Mouse (Mus musculus) midbrain, postnatal 0 days (tissue): ENCODE data around the gene Sufu. TPM values are rescaled to one million over a fixed set of nuclear protein-coding genes. Genes with fewer than 3 reads are reported as not detected.

Source experiments
- ATAC-seq: fragments of 200-750 bp; cut with Nextera tagmentation; 2 replicates; pipeline ENCODE4 v1.8.0; 2017; ENCODE audit warnings: moderate number of reproducible peaks, mild to moderate bottlenecking, moderate TSS enrichment, moderate library complexity; ENCODE audit not compliant: low FRiP score
- DNase-seq: peaks from one replicate; pipeline ENCODE4 v3.0.0-alpha.2; 2015; ENCODE audit warnings: low spot score
- H3K27ac ChIP-seq: fragments of 300-500 bp; sonication (generic); 2 replicates; pipeline ENCODE4 v1.5.1; 2014; ENCODE audit warnings: low read depth, mild to moderate bottlenecking, low read length, mixed read lengths
- H3K27me3 ChIP-seq: fragments of 300-500 bp; sonication (generic); 2 replicates; pipeline ENCODE4 v1.6.1; 2014; ENCODE audit warnings: low read length, control low read depth, mixed read lengths; ENCODE audit not compliant: insufficient read depth
- H3K36me3 ChIP-seq: fragments of 300-500 bp; sonication (generic); 2 replicates; pipeline ENCODE4 v1.6.1; 2014; ENCODE audit warnings: low read length, control low read depth, mixed read lengths; ENCODE audit not compliant: insufficient read depth
- H3K4me1 ChIP-seq: fragments of 300-500 bp; sonication (generic); 2 replicates; pipeline ENCODE4 v1.6.1; 2014; ENCODE audit warnings: mild to moderate bottlenecking, control low read depth, antibody characterized with exemption, low read length, mixed read lengths; ENCODE audit not compliant: insufficient read depth
- H3K4me2 ChIP-seq: fragments of 300-500 bp; sonication (generic); 2 replicates; pipeline ENCODE4 v1.6.1; 2014; ENCODE audit warnings: low read depth, mild to moderate bottlenecking, low read length, mixed read lengths; ENCODE audit not compliant: poor library complexity, severe bottlenecking
- H3K4me3 ChIP-seq: fragments of 300-500 bp; sonication (generic); 2 replicates; pipeline ENCODE4 v1.5.1; 2014; ENCODE audit warnings: low read depth, mild to moderate bottlenecking, low read length, moderate library complexity
- H3K9ac ChIP-seq: fragments of 300-500 bp; sonication (generic); replicated peaks from 2 replicates; pipeline ENCODE4 v1.6.1; 2014; ENCODE audit warnings: mild to moderate bottlenecking, low read length, moderate library complexity, mixed read lengths; ENCODE audit not compliant: poor library complexity, severe bottlenecking
- H3K9me3 ChIP-seq: fragments of 300-500 bp; sonication (generic); 2 replicates; pipeline ENCODE4 v1.6.1; 2016; ENCODE audit warnings: low read length, control low read depth
- CTCF ChIP-seq: IDR thresholded peaks from 2 replicates; pipeline ENCODE4 v1.5.1; 2016; ENCODE audit warnings: antibody characterized with exemption, mild to moderate bottlenecking
- WGBS: fragments of 180-500 bp; shearing (Covaris S2); extraction: QIAGEN DNeasy Blood & Tissue Kit; methylation state at CpG from one replicate; pipeline ENCODE4 v1.1.7; 2014; 5-methylcytosine and 5-hydroxymethylcytosine counted together
- polyA plus RNA-seq: library from polyadenylated mRNA; unstranded; fragments of >200 nt; fragmentation: Nextera tagmentation; extraction: Ambion mirVana; gene quantifications from 2 replicates; pipeline ENCODE4 v1.2.1, GENCODE M21; 2015
- total RNA-seq: library from RNA; depleted of rRNA; stranded (reverse); fragments of >200 nt; gene quantifications from 2 replicates; pipeline ENCODE4 v1.2.3, GENCODE M21; 2014

Gene Sufu
- total and polyA plus RNA-seq, 2 experiments from 2014 or later: 11.5 to 13.2 TPM

DNA sequence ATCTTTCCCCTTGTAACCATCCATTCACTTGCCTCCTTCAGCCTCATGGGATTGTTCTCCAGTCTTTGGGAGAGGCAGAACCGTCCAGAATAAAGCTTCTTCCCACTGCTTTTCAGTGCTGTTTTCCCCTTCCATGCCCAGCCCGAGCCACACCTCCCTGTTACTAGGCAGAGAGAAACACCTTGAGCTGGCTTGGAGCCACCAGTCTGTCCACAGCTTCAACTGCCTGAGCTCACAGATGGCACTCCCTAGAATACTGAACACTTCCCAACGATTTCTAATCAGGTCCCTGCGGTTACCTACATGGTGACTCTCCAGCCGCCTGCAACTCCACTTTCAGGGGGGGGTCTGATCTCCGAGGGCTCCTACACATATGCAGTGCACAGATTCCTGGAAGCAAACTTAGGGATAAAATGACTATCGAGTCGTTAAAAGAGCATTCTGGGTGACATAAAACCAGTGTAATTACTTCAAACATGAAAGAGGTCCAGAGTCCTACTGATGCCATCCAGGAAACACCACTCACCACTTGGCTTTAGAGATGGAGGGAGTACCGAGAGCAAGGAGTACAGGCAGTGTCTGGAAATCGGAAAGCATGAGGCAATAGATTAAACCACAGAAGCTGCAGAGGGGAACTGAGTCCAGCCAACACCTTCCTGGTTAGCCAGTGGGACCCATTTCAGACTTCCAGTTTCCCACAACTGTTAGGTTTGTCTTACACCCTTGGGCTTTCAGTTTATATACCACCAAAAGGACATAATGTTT lies 46.3 kb upstream of the Sufu start, which contains the start of gene 2310034G01Rik:
TSS of gene 2310034G01Rik (minus strand) at position 135 of the 765 bp plus-strand sequence.
- H3K9me3 ChIP-seq: no peaks in the 10 kb centered on the region
- TF ChIP-seq CTCF: no peak
- peak within 1 kb of the TSS; percentile 56 for H3K4me3 ChIP-seq
- ATAC-seq (no peak), DNase-seq (no peak)
- H3K4me1 ChIP-seq: peaks cover 8% of the 10 kb centered on the region; the same call in 1 of the 2 replicates
- 65% methylated on average over 10 of the region's 10 CpGs for WGBS
- no peaks in the 10 kb centered on the region for H3K36me3 ChIP-seq
- peak within 1 kb of the TSS; percentile 80 for H3K9ac ChIP-seq
- H3K27ac ChIP-seq: peak within 1 kb of the TSS; percentile 88
- H3K27me3 ChIP-seq: no peaks in the 10 kb centered on the region
- peak within 1 kb of the TSS; percentile 56 for H3K4me2 ChIP-seq

DNA sequence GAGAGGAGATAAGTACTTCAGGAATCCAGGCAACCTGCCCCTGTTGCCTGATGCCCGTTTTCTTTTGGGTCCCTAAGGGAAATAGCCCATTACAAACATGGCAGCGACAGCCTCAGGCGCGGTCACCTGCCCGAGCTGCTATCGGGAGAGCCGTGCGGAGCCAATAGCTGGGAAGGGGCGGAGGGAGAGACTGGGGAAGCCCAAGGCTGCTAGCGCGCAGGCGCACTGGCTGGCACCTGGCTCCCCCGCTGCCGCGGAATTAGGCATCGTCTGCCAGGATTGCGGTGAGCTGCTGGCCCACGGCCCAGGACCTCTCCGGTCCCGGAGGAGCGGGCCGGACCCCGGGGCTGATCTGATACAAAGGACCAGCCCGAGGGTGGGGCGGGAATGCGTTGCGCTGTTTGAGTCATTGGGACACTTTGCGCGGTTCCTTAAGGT lies 40.0 kb upstream of the Sufu start:
- peak overlapping the region; percentile 62 for H3K4me3 ChIP-seq
- no peaks in the 10 kb centered on the region for H3K9me3 ChIP-seq
- H3K4me2 ChIP-seq: peak overlapping the region; percentile 82
- H3K36me3 ChIP-seq: no peaks in the 10 kb centered on the region
- H3K27me3 ChIP-seq: no peaks in the 10 kb centered on the region
- peak overlapping the region; percentile 71 for H3K9ac ChIP-seq
- H3K27ac ChIP-seq: no peak overlapping the region; the same call in 1 of the 2 replicates
- H3K4me1 ChIP-seq: peaks cover 3% of the 10 kb centered on the region; the same call in 1 of the 2 replicates
- TF ChIP-seq CTCF: no peak
- DNase-seq (peak; percentile 95), ATAC-seq (peak; percentile 91)
- WGBS: under 1% methylated on average over 29 of the region's 29 CpGs

DNA sequence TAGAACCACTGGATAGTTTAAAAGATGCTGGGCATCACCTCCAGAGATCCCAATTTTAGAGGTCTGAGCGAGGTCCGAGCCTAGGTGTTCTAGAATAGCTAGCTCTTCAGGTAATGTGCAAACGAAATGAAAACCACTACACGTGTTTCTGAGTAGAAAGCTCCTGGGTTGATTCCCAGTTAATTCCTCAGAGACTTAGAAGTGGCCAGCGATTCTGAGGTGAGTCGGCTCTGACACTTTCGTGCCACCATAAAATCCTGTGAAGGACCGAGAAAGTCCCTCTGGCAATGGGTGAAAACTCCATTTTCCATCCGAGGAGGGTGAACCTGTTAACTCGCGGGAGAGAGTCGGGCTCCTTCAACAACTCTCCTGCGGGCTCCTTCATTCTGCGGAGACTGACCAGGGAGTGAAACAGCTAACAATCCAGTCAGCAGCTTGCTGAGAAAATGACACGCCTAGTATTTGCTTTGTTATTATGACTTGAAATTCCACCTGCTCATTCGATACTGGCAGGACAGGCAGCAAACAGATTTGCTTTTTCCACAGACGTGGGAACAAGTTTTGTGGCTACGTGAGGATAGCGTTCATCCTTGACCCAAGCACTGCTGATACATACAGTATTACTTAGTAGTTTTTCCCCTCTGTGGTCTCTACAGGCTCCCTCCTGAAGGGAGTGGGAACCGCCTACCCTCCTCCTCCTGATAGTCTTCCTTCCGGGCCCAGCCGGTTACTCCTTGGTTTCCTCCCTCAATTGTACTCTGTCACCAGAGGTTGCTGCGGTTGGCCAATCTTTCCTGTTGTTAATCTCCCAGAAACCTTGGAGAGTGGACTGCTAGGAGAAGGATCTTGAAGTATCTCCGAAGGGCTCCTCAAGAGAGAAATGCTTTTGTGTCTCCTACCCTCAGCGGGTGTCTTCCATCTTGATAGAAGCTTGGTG lies 39.1 kb upstream of the Sufu start:
- Histone ChIP-seq H3K4me1 (peaks cover 3% of the 10 kb centered on the region; the same call in 1 of the 2 replicates), H3K36me3 (no peaks in the 10 kb centered on the region), H3K4me2 (peak overlapping the region; percentile 82), H3K9ac (peak overlapping the region; percentile 71), H3K4me3 (peak overlapping the region; percentile 62), H3K27me3 (no peaks in the 10 kb centered on the region), H3K9me3 (no peaks in the 10 kb centered on the region), H3K27ac (no peak overlapping the region)
- DNase-seq: no peak
- no peak for TF ChIP-seq CTCF
- 22% methylated on average over 25 of the region's 25 CpGs for WGBS
- ATAC-seq: no peak

DNA sequence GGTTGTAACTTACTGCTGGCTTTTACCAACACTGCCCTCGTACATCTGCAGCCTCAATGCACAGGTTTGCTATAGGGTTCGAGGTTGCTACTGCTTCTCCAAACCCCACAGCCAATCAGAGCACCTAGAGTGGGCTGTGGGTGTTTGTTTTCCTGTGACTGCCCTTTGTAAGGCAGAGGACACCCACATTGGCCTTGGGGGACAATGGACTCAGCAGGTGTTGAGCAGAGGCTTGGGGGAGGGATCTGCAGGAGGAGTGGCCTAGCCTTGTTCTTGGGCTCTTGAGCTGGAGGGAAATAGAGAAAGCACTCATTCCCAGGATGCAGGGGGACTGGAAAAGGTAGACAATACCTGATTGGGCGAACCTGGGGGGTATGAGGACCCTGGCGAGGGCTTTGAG lies 38.3 kb upstream of the Sufu start:
- H3K27ac ChIP-seq: no peak overlapping the region
- no peaks in the 10 kb centered on the region for H3K27me3 ChIP-seq
- no peak overlapping the region for H3K4me2 ChIP-seq
- no peaks in the 10 kb centered on the region for H3K9me3 ChIP-seq
- no peak overlapping the region for H3K9ac ChIP-seq
- ATAC-seq (no peak), DNase-seq (no peak)
- WGBS: 66% methylated on average over 4 of the region's 4 CpGs
- no peak overlapping the region for H3K4me3 ChIP-seq
- TF ChIP-seq CTCF: no peak
- H3K4me1 ChIP-seq: peaks cover 3% of the 10 kb centered on the region; the same call in 1 of the 2 replicates
- H3K36me3 ChIP-seq: no peaks in the 10 kb centered on the region

DNA sequence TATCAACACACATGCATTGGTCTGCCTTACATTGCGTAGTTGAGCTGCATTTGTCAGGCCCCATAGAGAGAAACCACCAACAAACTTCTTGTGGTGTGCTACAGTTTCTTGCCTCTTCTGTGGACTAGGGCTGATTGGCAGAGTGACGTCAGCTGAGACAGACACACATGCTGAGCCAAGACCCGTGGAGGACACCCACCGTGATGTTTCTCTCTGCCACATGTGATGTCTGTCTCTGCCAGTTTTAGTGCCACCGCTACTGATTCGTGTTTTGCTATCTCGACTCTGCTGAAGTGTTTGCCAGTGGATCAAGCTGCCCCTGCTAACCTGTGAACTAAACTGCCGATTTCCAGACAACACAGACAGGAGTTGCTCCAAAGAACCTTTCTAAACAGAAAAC lies 34.6 kb upstream of the Sufu start:
- Histone ChIP-seq H3K4me1 (peaks cover under 1% of the 10 kb centered on the region; the same call in 1 of the 2 replicates), H3K4me3 (no peak overlapping the region), H3K9ac (no peak overlapping the region), H3K27me3 (no peaks in the 10 kb centered on the region), H3K9me3 (no peaks in the 10 kb centered on the region), H3K4me2 (no peak overlapping the region), H3K27ac (no peak overlapping the region), H3K36me3 (no peaks in the 10 kb centered on the region)
- DNase-seq: no peak
- no peak for ATAC-seq
- no peak for TF ChIP-seq CTCF
- WGBS: 91% methylated on average over 8 of the region's 8 CpGs
